Mouse (Mus musculus) thymus, postnatal 25 days (tissue): ENCODE measurements around the gene 4930535I16Rik.
A peak's percentile ranks its signal among the peaks of the same experiment; 100 is the strongest.

ENCODE experiments used
- DNase-seq: peaks from one replicate; pipeline ENCODE4 v3.0.0; 2022

4930535I16Rik gene

DNA sequence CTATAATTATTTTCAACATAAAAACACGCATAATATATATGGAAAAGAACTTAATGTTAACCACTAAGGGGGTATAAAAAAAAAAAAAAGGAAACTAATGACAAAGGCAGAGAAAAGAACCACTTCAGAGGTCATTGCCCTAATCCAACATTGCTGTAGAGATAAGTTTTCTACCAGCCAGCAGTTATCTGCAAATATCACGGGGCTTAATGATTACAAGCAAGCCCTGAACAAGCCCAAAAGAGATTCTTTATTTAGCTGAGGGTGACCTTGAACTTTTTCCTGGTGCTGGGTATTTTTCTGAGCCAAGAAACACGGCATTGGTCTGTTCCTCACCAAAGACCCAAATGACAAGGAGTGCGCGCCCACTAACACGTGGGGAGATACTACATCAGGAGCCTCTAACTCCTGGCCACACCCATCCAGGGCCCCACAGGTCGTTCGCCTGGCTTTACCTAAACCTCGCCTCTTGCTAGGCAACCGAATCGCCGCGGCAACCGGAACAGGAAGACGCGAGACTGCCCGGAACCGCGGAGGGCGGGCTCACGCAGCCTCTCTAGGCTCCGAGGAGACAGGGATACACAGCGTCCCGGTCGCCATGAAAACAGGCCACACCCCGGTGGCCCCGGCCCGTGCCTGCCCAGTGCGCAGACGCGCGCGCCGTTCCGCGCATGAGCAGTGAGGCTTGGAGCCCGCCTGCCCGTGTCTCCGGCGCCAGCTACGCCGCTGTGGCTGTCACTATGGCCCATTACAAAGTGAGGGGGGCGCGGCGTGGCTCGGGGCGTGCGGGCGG lies 13.3 kb downstream of the 4930535I16Rik start, which contains the start of gene Mycbp:
Gene Mycbp (plus strand): TSS at position 500 of the 793 bp plus-strand sequence.
- peak; percentile 100 for DNase-seq

DNA sequence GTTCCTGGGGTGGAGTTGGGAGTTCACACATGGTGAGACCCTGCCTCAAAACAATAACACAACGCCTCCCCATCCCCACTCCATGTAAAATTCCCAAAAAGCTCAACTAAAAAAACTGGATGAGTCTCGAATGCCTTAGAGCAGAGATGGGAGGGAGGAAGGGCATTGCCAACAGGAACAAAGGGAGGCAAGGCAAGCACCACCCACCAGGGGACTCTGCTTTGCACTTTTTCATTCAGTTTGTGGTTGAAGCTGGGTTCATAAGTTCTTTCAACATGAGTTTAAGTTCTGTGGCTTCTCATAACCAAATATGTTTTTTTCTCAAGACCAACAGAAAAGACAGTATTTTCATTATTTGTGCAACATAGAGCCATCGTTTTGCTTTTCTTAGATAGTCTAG lies 14.4 kb downstream of the 4930535I16Rik start:
- DNase-seq, result no peak

DNA sequence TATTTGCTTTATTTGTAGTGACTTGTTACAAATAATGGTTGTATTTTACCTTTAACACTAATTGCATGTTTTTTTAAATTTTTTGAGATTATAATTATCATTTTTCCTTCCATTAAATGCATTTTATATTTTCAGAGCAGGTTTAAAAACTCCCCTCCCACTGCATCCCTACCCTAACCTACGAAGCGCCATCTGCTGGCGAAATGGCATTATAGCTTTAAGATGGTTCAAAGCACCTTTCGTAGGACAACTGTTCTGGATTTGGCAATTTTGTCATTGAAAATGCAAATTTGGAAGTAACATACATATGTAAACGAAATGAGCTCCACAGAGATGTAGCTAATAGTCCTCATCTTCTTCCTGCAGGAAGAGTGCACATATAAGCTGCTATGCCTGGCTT lies 19.1 kb downstream of the 4930535I16Rik start:
- peak; percentile 27 for DNase-seq

DNA sequence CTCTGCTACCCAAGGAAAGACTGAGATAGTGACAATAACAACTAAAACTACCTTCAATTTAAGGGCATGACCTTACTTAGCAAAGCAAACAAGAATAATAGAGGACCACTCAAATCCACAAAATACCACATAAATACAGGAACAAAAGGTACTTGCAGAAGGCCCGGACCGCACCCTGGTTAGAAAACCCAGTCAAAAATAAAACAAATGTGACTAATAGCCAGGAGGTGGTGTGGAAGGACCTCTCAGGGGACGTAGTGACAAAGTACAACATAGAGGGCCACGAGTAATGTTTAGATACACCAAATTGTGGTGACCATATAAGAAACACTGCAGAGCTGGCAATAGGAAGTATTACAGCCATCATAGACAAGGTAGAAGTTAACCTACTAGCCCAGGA lies 23.5 kb downstream of the 4930535I16Rik start:
- DNase-seq, result no peak

DNA sequence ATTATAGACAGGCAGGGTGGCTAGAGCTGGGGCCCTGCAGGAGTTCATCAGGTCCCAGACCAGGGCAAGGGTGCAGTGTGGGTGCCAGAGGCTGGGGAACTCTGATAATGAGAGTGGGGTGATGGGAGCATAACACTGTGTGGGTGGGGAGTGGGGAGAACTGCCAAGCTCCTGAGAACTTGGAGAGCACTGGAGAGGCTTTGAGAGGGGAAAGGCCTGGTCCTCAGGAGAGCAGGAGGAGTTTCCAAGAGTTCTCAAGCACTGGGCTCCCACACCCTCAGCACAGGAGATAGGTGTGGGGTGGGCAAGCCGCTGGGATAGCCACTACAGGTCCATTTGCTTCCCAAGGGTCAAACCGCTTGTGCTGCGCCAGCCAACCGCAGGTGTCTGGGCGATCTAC lies 24.1 kb downstream of the 4930535I16Rik start:
- DNase-seq, result no peak
